Mouse (Mus musculus) megakaryocyte, adult 5-6 weeks (primary cell): ENCODE data around the gene Mrpl21. TPM values are rescaled to one million over a fixed set of nuclear protein-coding genes. Genes with fewer than 3 reads are reported as not detected.

ENCODE experiments used
- ATAC-seq: 2 replicates; pipeline ENCODE4 v1.8.0; 2016; ENCODE audit warnings: mild to moderate bottlenecking, inconsistent platforms; ENCODE audit not compliant: poor library complexity, severe bottlenecking
- total RNA-seq, 2 experiments: library from RNA; stranded (forward) in 1 of 2; stranded (reverse) in 1 of 2; fragments of 153-499, 151-499 nt in 1 of 2; fragments of 221-1000, 200-1000 nt in 1 of 2; gene quantifications; 2 replicates each; pipeline versions ENCODE4 v1.2.3 to v1.2.4; 2015 to 2017

The Mrpl21 gene
- total RNA-seq, 2 experiments from 2014 or later = 61.8 to 65.1 TPM

DNA sequence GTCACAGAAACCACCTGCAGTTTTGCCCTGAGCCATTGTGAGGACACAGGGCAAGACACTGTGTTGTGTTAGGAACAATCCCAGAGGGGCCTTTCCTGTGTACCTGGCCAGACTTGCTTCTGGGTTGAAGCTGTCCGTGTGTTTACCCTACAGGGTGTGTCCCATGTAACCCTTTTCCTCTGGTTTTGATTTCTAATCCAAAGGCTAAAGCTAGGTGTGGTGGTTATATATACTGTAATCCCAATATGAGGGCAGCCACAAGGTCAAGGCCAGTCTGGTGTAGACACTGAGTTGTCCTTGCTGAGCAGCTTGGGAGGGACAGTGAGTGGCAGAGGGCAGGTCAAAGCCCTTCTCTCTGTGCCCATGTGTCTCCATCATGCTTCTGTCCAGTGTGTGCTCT is 53.2 kb downstream of the Mrpl21 start:
- ATAC-seq = no peak

- no peak for ATAC-seq
Measured at GRCm38 (mm10) chr19:3336485-3337255, 54.0 kb downstream of the Mrpl21 start.

DNA sequence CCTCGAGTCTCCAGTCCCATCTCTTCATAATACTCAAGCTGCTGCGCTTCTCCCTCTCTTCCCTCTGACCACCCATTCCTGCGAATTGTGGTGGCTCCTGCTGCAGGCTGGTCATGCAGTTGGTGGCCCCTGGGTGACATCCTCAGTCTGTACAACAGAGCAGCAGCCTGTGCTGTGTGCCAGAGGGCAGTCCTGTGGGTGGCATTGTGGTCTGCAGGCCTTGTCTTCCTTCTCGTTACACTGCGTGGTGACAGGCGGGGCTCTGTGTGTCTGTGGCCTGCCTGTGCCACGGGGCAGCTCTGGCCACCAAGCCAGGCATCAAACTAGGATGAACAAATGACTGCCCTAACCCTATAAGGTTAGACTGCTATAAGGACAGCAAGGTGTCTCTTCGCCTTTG is 56.5 kb downstream of the Mrpl21 start:
- peak; percentile 39 for ATAC-seq

DNA sequence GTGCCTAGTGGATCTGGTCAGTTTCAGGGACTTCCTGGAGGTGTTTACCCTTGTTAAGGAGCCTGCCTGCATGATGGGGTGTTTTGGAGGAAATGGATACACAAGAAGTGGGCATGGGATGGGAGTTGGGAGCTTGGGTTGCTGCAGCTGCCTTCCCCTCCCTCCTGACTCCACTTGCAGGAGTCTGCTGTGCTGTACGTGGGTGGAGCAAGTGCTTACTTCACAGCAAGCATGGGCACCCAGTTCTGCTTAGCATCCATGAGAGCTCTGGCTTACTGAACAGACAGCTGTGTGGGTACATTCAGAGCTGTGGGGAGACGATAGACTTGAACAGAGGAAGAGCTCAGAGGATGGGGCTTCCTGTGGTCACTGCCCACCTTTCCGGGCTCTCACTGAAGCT is 58.3 kb downstream of the Mrpl21 start:
- ATAC-seq = no peak

Other genes with a start within 250 kb of the Mrpl21 start
- gene Ighmbp2, start 116 bp downstream of the Mrpl21 start, total RNA-seq (2015) = 1.5 and 1.6 TPM in 2 replicates
- 2.9 and 3.3 TPM in 2 replicates for gene Ighmbp2, start 116 bp downstream of the Mrpl21 start, total RNA-seq (2017)
- 69.6 and 73.1 TPM in 2 replicates for gene Cpt1a, start 39.4 kb downstream of the Mrpl21 start, total RNA-seq (2015)
- 56.2 and 66.0 TPM in 2 replicates for gene Cpt1a, start 39.4 kb downstream of the Mrpl21 start, total RNA-seq (2017)
- 1.4 and 4.0 TPM in 2 replicates for gene Tesmin, start 106.0 kb downstream of the Mrpl21 start, total RNA-seq (2015)
- 1.3 and 2.8 TPM in 2 replicates for gene Tesmin, start 106.0 kb downstream of the Mrpl21 start, total RNA-seq (2017)
- gene Gal, start 131.6 kb downstream of the Mrpl21 start, total RNA-seq (2015) = 1.1 and 2.0 TPM in 2 replicates
- 0.70 TPM in 1 of 2 replicates, not detected in the other for gene Gal, start 131.6 kb downstream of the Mrpl21 start, total RNA-seq (2017)